Mouse (Mus musculus) MEL (cell line): Measurements from ENCODE around the gene Tmem100. TPM values are rescaled to one million over a fixed set of nuclear protein-coding genes. Genes with fewer than 3 reads are reported as not detected.

Experiments used
- DNase-seq: peaks from one replicate; pipeline ENCODE4 v3.0.0; 2011; ENCODE audit warnings: low read depth, low spot score
- H3K27ac ChIP-seq: 2 replicates; pipeline ENCODE4 v1.5.1; 2012; ENCODE audit warnings: low read depth, mild to moderate bottlenecking, control low read depth, low read length, moderate library complexity; ENCODE audit not compliant: control insufficient read depth
- H3K27me3 ChIP-seq, 2 experiments: fragments of 150-350 bp in 1 of 2; sonication (generic) in 1 of 2; 2 replicates each; pipeline ENCODE4 v1.6.1; 2012; ENCODE audit warnings: low read length in 2 of 2, mild to moderate bottlenecking in 2 of 2, improper control_type of control experiment in 1 of 2, moderate library complexity in 1 of 2; ENCODE audit not compliant: insufficient read depth in 2 of 2, control insufficient read depth in 1 of 2
- H3K36me3 ChIP-seq, 2 experiments: 2 replicates each; pipeline ENCODE4 v1.6.1; 2012 to 2014; ENCODE audit warnings: low read length in 2 of 2, improper control_type of control experiment in 1 of 2, inconsistent platforms in 1 of 2, mild to moderate bottlenecking in 1 of 2; ENCODE audit not compliant: insufficient read depth in 2 of 2, control insufficient read depth in 1 of 2
- H3K4me1 ChIP-seq, 2 experiments: fragments of 150-350 bp in 1 of 2; sonication (generic) in 1 of 2; 2 replicates each; pipeline ENCODE4 v1.6.1; 2012; ENCODE audit warnings: low read length in 2 of 2, improper control_type of control experiment in 1 of 2, mild to moderate bottlenecking in 1 of 2; ENCODE audit not compliant: insufficient read depth in 2 of 2, control insufficient read depth in 1 of 2
- H3K4me3 ChIP-seq, 2 experiments: fragments of 150-350 bp in 1 of 2; sonication (generic) in 1 of 2; 2 replicates each; pipeline ENCODE4 v1.5.1; 2012; ENCODE audit warnings: low read depth in 2 of 2, low read length in 2 of 2, mild to moderate bottlenecking in 2 of 2, moderate library complexity in 2 of 2, control low read depth in 1 of 2, improper control_type of control experiment in 1 of 2; ENCODE audit not compliant: control insufficient read depth in 1 of 2, insufficient read depth in 1 of 2
- H3K79me2 ChIP-seq: 2 replicates; pipeline ENCODE4 v1.6.1; 2012; ENCODE audit warnings: mild to moderate bottlenecking, low read length, moderate library complexity; ENCODE audit not compliant: control insufficient read depth, poor library complexity, insufficient read depth
- H3K9ac ChIP-seq: 2 replicates; pipeline ENCODE4 v1.6.1; 2012; ENCODE audit warnings: low read depth, mild to moderate bottlenecking, control low read depth, low read length, moderate library complexity; ENCODE audit not compliant: control insufficient read depth, poor library complexity, severe bottlenecking
- H3K9me3 ChIP-seq: fragments of 150-350 bp; sonication (generic); replicated peaks from 2 replicates; pipeline ENCODE4 v1.6.1; 2012; ENCODE audit warnings: mild to moderate bottlenecking, low read length, improper control_type of control experiment, moderate library complexity; ENCODE audit not compliant: insufficient read depth
- CTCF ChIP-seq, 3 experiments: IDR thresholded peaks in 2 of 3; conservative IDR thresholded peaks in 1 of 3; 2 replicates each; pipeline ENCODE4 v1.5.1; 2011 to 2012; ENCODE audit warnings: low read length in 3 of 3, low read depth in 2 of 3, mild to moderate bottlenecking in 2 of 3, improper control_type of control experiment in 1 of 3, inconsistent platforms in 1 of 3, mixed read lengths in 1 of 3, moderate library complexity in 1 of 3; ENCODE audit not compliant: control insufficient read depth in 1 of 3, insufficient read depth in 1 of 3, poor library complexity in 1 of 3, severe bottlenecking in 1 of 3
- ELF1 ChIP-seq: IDR thresholded peaks from 2 replicates; pipeline ENCODE4 v1.6.1; 2014; ENCODE audit warnings: low read depth, mild to moderate bottlenecking, inconsistent platforms, low read length, improper control_type of control experiment, moderate library complexity
- EP300 ChIP-seq, 2 experiments: IDR thresholded peaks; 2 replicates each; pipeline ENCODE4 v1.6.1; 2011; ENCODE audit warnings: improper control_type of control experiment in 2 of 2, low read length in 2 of 2, low read depth in 1 of 2, mild to moderate bottlenecking in 1 of 2
- GATA1 ChIP-seq: IDR thresholded peaks from 2 replicates; pipeline ENCODE4 v1.6.1; 2011; ENCODE audit warnings: low read depth, low read length, improper control_type of control experiment
- MAZ ChIP-seq: IDR thresholded peaks from 2 replicates; pipeline ENCODE4 v1.6.1; 2012; ENCODE audit warnings: low read depth, mild to moderate bottlenecking, inconsistent platforms, low read length, improper control_type of control experiment
- MEF2A ChIP-seq: IDR thresholded peaks from 2 replicates; pipeline ENCODE4 v1.6.1; 2014; ENCODE audit warnings: low read depth, mild to moderate bottlenecking, inconsistent platforms, low read length, improper control_type of control experiment; ENCODE audit not compliant: poor library complexity, insufficient replicate concordance, severe bottlenecking; ENCODE audit errors: extremely low read depth
- POLR2AphosphoS5 ChIP-seq: IDR thresholded peaks from 2 replicates; pipeline ENCODE4 v1.6.1; 2012; ENCODE audit warnings: low read depth, borderline replicate concordance, mild to moderate bottlenecking, inconsistent platforms, low read length, moderate library complexity, mixed read lengths
- TAL1 ChIP-seq: IDR thresholded peaks from 2 replicates; pipeline ENCODE4 v1.6.1; 2012; ENCODE audit warnings: mild to moderate bottlenecking, inconsistent platforms, low read length, moderate library complexity, mixed read lengths
- TBP ChIP-seq: IDR thresholded peaks from 2 replicates; pipeline ENCODE4 v1.8.0; 2011; ENCODE audit warnings: low read depth, low read length, improper control_type of control experiment
- ZMIZ1 ChIP-seq: IDR thresholded peaks from 2 replicates; pipeline ENCODE4 v1.6.1; 2012; ENCODE audit warnings: low read depth, mild to moderate bottlenecking, inconsistent platforms, low read length, improper control_type of control experiment, moderate library complexity
- polyA plus RNA-seq, 2 experiments: library from polyadenylated mRNA; stranded (reverse) in 1 of 2; unstranded in 1 of 2; fragments of >175 nt in 1 of 2; fragments of >200 nt in 1 of 2; gene quantifications; 2 replicates each; pipeline versions ENCODE4 v1.2.1 to v1.2.4; 2012; ENCODE audit warnings: low replicate concordance in 2 of 2, low read depth in 1 of 2; ENCODE audit not compliant: insufficient read length in 2 of 2, insufficient read depth in 1 of 2, missing spikeins in 1 of 2
- total RNA-seq: library from RNA; depleted of rRNA; stranded (reverse); fragments of 300-350 nt; gene quantifications from 2 replicates; pipeline ENCODE4 v1.2.3, GENCODE M21; 2012

Gene Tmem100
- total and polyA plus RNA-seq, 3 experiments = not detected

DNA sequence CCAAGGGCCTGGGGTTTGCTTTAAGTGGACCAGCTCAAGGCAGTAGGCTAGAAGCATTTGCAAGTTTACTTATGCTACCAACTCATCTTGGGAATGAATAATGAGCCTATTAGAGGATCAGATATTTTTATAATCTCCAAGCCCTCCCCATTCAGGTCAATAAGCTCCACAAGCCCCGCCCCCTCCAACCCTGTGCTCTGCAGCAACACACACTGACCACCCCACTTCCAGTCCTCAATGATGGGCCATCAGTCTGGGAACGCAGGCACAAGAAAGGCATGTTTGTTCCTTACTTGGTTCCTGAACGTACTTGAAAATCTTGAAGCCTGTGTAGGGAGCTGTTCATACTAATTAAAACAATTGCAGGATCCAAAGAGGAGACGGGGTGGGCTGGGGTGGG, 23.7 kb downstream of the Tmem100 start:
- H3K4me3 ChIP-seq = no peak overlapping the region
- no peak for TF ChIP-seq GATA1
- no peak for TF ChIP-seq ZMIZ1
- no peak for TF ChIP-seq EP300 (IDR thresholded peaks at IDR 0.05; ENCODE audit: low read depth in 1 of 2, low read length in 2 of 2)
- TF ChIP-seq TBP = no peak
- TF ChIP-seq CTCF (IDR thresholded peaks at IDR 0.05 in 2 of 3, conservative IDR thresholded peaks at IDR 0.05 in 1 of 3; ENCODE audit: control insufficient read depth in 1 of 3, insufficient read depth in 1 of 3, low read depth in 2 of 3, low read length in 3 of 3, poor library complexity in 1 of 3, severe bottlenecking in 1 of 3) = no peak
- no peak for TF ChIP-seq MAZ
- TF ChIP-seq, all 39 proteins: peak for 0
- Histone ChIP-seq H3K4me1 (no peaks in the 10 kb centered on the region), H3K79me2 (no peaks in the 10 kb centered on the region), H3K27ac (no peak overlapping the region), H3K9me3 (no peaks in the 10 kb centered on the region), H3K27me3 (peaks cover 0 to 3% of the 10 kb centered on the region in 2 experiments; a peak in 1 of 4 replicates), H3K36me3 (no peaks in the 10 kb centered on the region), H3K9ac (no peak overlapping the region)
- no peak for DNase-seq

DNA sequence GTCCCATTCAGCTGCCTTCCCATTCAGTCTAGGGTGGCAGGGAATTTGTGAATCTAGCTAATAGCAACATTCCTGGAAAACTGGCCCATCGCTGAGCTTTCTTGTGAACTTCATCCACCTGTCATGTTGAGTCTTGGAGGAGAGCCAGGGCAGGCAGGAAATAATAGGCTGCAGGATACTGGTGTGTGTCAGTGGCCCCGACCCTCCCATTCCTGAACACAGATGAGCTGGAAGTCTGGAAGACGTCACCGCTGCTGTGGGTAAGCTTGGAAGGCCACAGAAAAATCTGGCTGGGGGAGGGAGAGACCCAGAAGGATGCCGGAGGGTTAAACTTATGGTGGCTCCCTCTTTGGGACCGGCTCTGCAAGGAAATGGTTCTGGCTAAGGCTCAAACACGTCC, 24.3 kb downstream of the Tmem100 start:
- Histone ChIP-seq H3K4me3 (no peak overlapping the region), H3K27me3 (peaks cover 0 to 3% of the 10 kb centered on the region in 2 experiments; a peak in 1 of 4 replicates), H3K9me3 (no peaks in the 10 kb centered on the region), H3K36me3 (no peaks in the 10 kb centered on the region), H3K4me1 (no peaks in the 10 kb centered on the region), H3K79me2 (no peaks in the 10 kb centered on the region), H3K27ac (no peak overlapping the region), H3K9ac (no peak overlapping the region)
- no peak for TF ChIP-seq ELF1
- DNase-seq = no peak

DNA sequence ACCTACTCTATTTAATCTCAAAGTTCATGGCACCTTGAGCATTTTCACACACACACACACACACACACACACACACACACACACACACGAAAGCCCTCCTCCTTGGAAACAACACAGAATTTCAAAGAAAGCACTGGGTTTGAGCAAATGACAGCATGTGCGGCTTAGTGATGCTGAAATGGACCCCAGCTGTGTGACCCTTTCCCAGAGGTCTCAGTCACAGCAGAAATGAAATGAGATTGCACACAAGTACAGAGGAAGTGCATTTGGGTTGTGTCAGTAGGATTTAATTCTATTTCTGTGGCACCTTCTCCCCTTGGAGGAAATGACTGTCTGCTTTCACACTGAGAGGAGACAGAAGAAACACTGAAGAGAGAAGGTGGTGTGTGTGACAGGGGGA, 26.9 kb downstream of the Tmem100 start:
- Histone ChIP-seq H3K4me1 (no peaks in the 10 kb centered on the region), H3K79me2 (no peaks in the 10 kb centered on the region), H3K36me3 (no peaks in the 10 kb centered on the region), H3K27ac (no peak overlapping the region), H3K9ac (no peak overlapping the region), H3K4me3 (no peak overlapping the region), H3K27me3 (peaks cover 0 to 4% of the 10 kb centered on the region in 2 experiments; a peak in 1 of 4 replicates), H3K9me3 (no peaks in the 10 kb centered on the region)
- DNase-seq = no peak
- TF ChIP-seq ELF1 (no peak), POLR2AphosphoS5 (no peak)

DNA sequence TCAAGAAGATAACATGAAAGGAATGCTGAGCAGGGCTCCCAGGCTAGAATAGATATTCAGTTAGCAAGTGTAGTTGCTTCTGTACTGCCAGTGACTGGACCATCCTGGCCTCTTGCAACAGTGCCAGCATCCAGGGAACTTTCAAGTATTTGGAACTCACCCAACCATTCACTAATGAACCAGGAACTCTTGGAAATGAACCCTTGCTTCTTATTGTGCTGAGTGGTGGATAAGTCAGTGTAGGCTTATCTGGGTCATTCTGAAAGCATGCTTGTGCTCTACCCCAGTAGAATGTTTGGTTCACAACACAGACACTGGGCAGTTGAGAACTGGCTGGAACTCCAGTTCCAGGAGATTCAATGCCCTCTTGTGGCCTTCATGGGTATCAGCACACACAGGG, 29.1 kb downstream of the Tmem100 start:
- DNase-seq = no peak
- H3K4me3 ChIP-seq = no peak overlapping the region
- no peaks in the 10 kb centered on the region for H3K9me3 ChIP-seq
- H3K79me2 ChIP-seq = no peaks in the 10 kb centered on the region
- TF ChIP-seq TAL1 (no peak), CTCF (IDR thresholded peaks at IDR 0.05 in 2 of 3, conservative IDR thresholded peaks at IDR 0.05 in 1 of 3; ENCODE audit: control insufficient read depth in 1 of 3, insufficient read depth in 1 of 3, low read depth in 2 of 3, low read length in 3 of 3, poor library complexity in 1 of 3, severe bottlenecking in 1 of 3) (peak; percentile 8 to 27 (median 21); a peak in 3 of 6 replicates), POLR2AphosphoS5 (no peak), MEF2A (no peak)
- peaks cover 0 to 4% of the 10 kb centered on the region in 2 experiments; a peak in 1 of 4 replicates for H3K27me3 ChIP-seq
- no peaks in the 10 kb centered on the region for H3K36me3 ChIP-seq
- no peak overlapping the region for H3K27ac ChIP-seq
- H3K4me1 ChIP-seq = no peaks in the 10 kb centered on the region
- no peak overlapping the region for H3K9ac ChIP-seq
